19 mouse cellular contexts compared by ENCODE assay signal in the genomic region with DNA sequence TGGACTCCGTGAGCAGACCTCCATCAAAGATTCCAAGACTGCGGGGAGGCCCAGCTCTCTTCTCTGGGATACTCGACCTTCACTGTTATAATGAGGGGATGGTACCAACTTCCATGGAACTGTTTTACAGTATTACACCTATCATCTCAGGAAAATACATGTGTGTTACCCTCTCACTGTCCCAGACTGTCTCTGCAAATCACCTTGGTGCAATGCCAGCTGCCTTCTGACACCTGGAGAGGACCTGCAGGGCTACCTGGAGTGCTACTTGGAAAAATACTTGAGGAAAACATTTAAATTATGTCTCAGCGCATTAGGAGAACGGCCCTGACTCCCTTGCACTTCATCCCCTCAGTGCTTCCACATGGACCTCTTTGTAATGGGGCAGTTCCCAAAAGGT. TPM values are rescaled to one million over a fixed set of nuclear protein-coding genes. Genes with fewer than 3 reads are reported as not detected.
"Had no signal": no experiment of that assay in that cellular context is flagged by ENCODE, and none has a peak within 500 bp of the region (broad histone marks: within the 10 kb centered on the region; RNA-seq: fewer than 3 reads in every experiment).

No protein-coding gene starts in this region.

- H3K4me2 ChIP-seq: neural tube, embryonic 13.5 days; neural tube, embryonic 15.5 days; stomach, embryonic 15.5 days had no signal

- H3K27ac ChIP-seq: neural tube, embryonic 13.5 days; neural tube, embryonic 15.5 days; stomach, embryonic 15.5 days; stomach, postnatal 0 days had no signal

- DNase-seq: retina, postnatal 1 day; right cerebral cortex, adult 18-20 months; right cerebral cortex, postnatal 14 days; right cerebral cortex, postnatal 25 days; right cerebral cortex, postnatal 4 days; spleen, adult 18-20 months; thymus, adult 18-20 months; thymus, adult 2 months; thymus, postnatal 14 days; thymus, postnatal 25 days; thymus, postnatal 36 days; thymus, postnatal 4 days had no signal

- H3K4me1 ChIP-seq: neural tube, embryonic 13.5 days; neural tube, embryonic 15.5 days; stomach, embryonic 15.5 days had no signal

- H3K4me3 ChIP-seq: neural tube, embryonic 13.5 days; neural tube, embryonic 15.5 days; stomach, embryonic 15.5 days had no signal

- H3K27me3 ChIP-seq: neural tube, embryonic 13.5 days; neural tube, embryonic 15.5 days; stomach, embryonic 15.5 days had no signal

- H3K9ac ChIP-seq: neural tube, embryonic 13.5 days; neural tube, embryonic 15.5 days; stomach, embryonic 15.5 days had no signal

- H3K9me3 ChIP-seq: neural tube, embryonic 13.5 days; neural tube, embryonic 15.5 days; stomach, embryonic 15.5 days had no signal

RNA-seq across cellular contexts. Expression of a gene that starts 56.3 kb away (rescaled TPM):
- total RNA-seq: neutrophil, adult 5-6 weeks had no signal
- polyA plus RNA-seq: spleen, adult 2 months; stomach, embryonic 14.5 days had no signal
